Mouse (Mus musculus): ENCODE results near the gene Cnr2. TPM values are rescaled to one million over a fixed set of nuclear protein-coding genes. Genes with fewer than 3 reads are reported as not detected.

The Cnr2 gene
- polyA plus RNA-seq, 1 experiment = not detected

- Histone ChIP-seq H3K79me2 (ENCODE audit: control insufficient read depth, insufficient read depth) (no peaks in the 10 kb centered on the region), H3K4me3 (ENCODE audit: insufficient read depth, poor library complexity, severe bottlenecking) (no peak overlapping the region), H3K36me3 (ENCODE audit: control insufficient read depth, insufficient read depth) (no peaks in the 10 kb centered on the region), H3K79me3 (ENCODE audit: low read depth) (no peaks in the 10 kb centered on the region), H3K27me3 (ENCODE audit: control insufficient read depth, insufficient read depth, insufficient read length) (peaks cover 11% of the 10 kb centered on the region), H3ac (ENCODE audit: control insufficient read depth, insufficient read length, low read depth) (no peak overlapping the region)
- TF ChIP-seq MYOD1 (IDR thresholded peaks at IDR 0.05; ENCODE audit: control insufficient read depth, insufficient read length, low read depth) (no peak), MYOG (IDR thresholded peaks at IDR 0.05; ENCODE audit: control insufficient read depth, extremely low read depth, insufficient read length) (no peak), USF1 (IDR thresholded peaks at IDR 0.05; ENCODE audit: low read depth) (no peak), CTCF (IDR thresholded peaks at IDR 0.05; ENCODE audit: control insufficient read depth, insufficient read depth, insufficient read length) (no peak), CEBPB (IDR thresholded peaks at IDR 0.05; ENCODE audit: low read depth) (no peak), FOSL1 (IDR thresholded peaks at IDR 0.05; ENCODE audit: insufficient read depth, low read length, poor library complexity, severe bottlenecking) (no peak), MAX (IDR thresholded peaks at IDR 0.05) (no peak)
Measured at GRCm38 (mm10) chr4:135899050-135899448, 3.9 kb downstream of the Cnr2 start.

GRCm38 (mm10) chr4:135900008-135900407 lies 4.8 kb downstream of the Cnr2 start:
- Histone ChIP-seq H3K79me2 (ENCODE audit: control insufficient read depth, insufficient read depth) (no peaks in the 10 kb centered on the region), H3K79me3 (ENCODE audit: low read depth) (no peaks in the 10 kb centered on the region), H3ac (ENCODE audit: control insufficient read depth, insufficient read length, low read depth) (no peak overlapping the region), H3K4me3 (ENCODE audit: insufficient read depth, poor library complexity, severe bottlenecking) (no peak overlapping the region), H3K27me3 (ENCODE audit: control insufficient read depth, insufficient read depth, insufficient read length) (peaks cover 16% of the 10 kb centered on the region), H3K36me3 (ENCODE audit: control insufficient read depth, insufficient read depth) (no peaks in the 10 kb centered on the region)
- TF ChIP-seq MAX (IDR thresholded peaks at IDR 0.05) (no peak), MYOD1 (IDR thresholded peaks at IDR 0.05; ENCODE audit: control insufficient read depth, insufficient read length, low read depth) (no peak), CEBPB (IDR thresholded peaks at IDR 0.05; ENCODE audit: low read depth) (no peak), USF1 (IDR thresholded peaks at IDR 0.05; ENCODE audit: low read depth) (no peak), CTCF (IDR thresholded peaks at IDR 0.05; ENCODE audit: control insufficient read depth, insufficient read depth, insufficient read length) (no peak), FOSL1 (IDR thresholded peaks at IDR 0.05; ENCODE audit: insufficient read depth, low read length, poor library complexity, severe bottlenecking) (no peak), MYOG (IDR thresholded peaks at IDR 0.05; ENCODE audit: control insufficient read depth, extremely low read depth, insufficient read length) (no peak)

- H3K79me3 ChIP-seq (ENCODE audit: low read depth) = no peaks in the 10 kb centered on the region
- TF ChIP-seq CTCF (IDR thresholded peaks at IDR 0.05; ENCODE audit: control insufficient read depth, insufficient read depth, insufficient read length) (no peak), CEBPB (IDR thresholded peaks at IDR 0.05; ENCODE audit: low read depth) (no peak), USF1 (IDR thresholded peaks at IDR 0.05; ENCODE audit: low read depth) (no peak), MYOG (IDR thresholded peaks at IDR 0.05; ENCODE audit: control insufficient read depth, extremely low read depth, insufficient read length) (no peak), MYOD1 (IDR thresholded peaks at IDR 0.05; ENCODE audit: control insufficient read depth, insufficient read length, low read depth) (no peak), FOSL1 (IDR thresholded peaks at IDR 0.05; ENCODE audit: insufficient read depth, low read length, poor library complexity, severe bottlenecking) (no peak), MAX (IDR thresholded peaks at IDR 0.05) (no peak)
- no peaks in the 10 kb centered on the region for H3K79me2 ChIP-seq (ENCODE audit: control insufficient read depth, insufficient read depth)
- H3K36me3 ChIP-seq (ENCODE audit: control insufficient read depth, insufficient read depth) = no peaks in the 10 kb centered on the region
- no peak overlapping the region for H3K4me3 ChIP-seq (ENCODE audit: insufficient read depth, poor library complexity, severe bottlenecking)
- peaks cover 20% of the 10 kb centered on the region for H3K27me3 ChIP-seq (ENCODE audit: control insufficient read depth, insufficient read depth, insufficient read length)
- no peak overlapping the region for H3ac ChIP-seq (ENCODE audit: control insufficient read depth, insufficient read length, low read depth)
Measured at GRCm38 (mm10) chr4:135902606-135903242, 7.5 kb downstream of the Cnr2 start.

- Histone ChIP-seq H3K79me2 (ENCODE audit: control insufficient read depth, insufficient read depth) (no peaks in the 10 kb centered on the region), H3K27me3 (ENCODE audit: control insufficient read depth, insufficient read depth, insufficient read length) (peaks cover 20% of the 10 kb centered on the region), H3K36me3 (ENCODE audit: control insufficient read depth, insufficient read depth) (no peaks in the 10 kb centered on the region), H3K4me3 (ENCODE audit: insufficient read depth, poor library complexity, severe bottlenecking) (no peak overlapping the region), H3ac (ENCODE audit: control insufficient read depth, insufficient read length, low read depth) (no peak overlapping the region), H3K79me3 (ENCODE audit: low read depth) (no peaks in the 10 kb centered on the region)
- no peak for TF ChIP-seq MYOD1 (IDR thresholded peaks at IDR 0.05; ENCODE audit: control insufficient read depth, insufficient read length, low read depth)
- no peak for TF ChIP-seq CEBPB (IDR thresholded peaks at IDR 0.05; ENCODE audit: low read depth)
Measured at GRCm38 (mm10) chr4:135904810-135905209, 9.6 kb downstream of the Cnr2 start.

- Histone ChIP-seq H3ac (ENCODE audit: control insufficient read depth, insufficient read length, low read depth) (no peak overlapping the region), H3K36me3 (ENCODE audit: control insufficient read depth, insufficient read depth) (no peaks in the 10 kb centered on the region), H3K79me3 (ENCODE audit: low read depth) (no peaks in the 10 kb centered on the region), H3K79me2 (ENCODE audit: control insufficient read depth, insufficient read depth) (no peaks in the 10 kb centered on the region), H3K4me3 (ENCODE audit: insufficient read depth, poor library complexity, severe bottlenecking) (no peak overlapping the region), H3K27me3 (ENCODE audit: control insufficient read depth, insufficient read depth, insufficient read length) (peaks cover 26% of the 10 kb centered on the region)
- no peak for TF ChIP-seq FOSL1 (IDR thresholded peaks at IDR 0.05; ENCODE audit: insufficient read depth, low read length, poor library complexity, severe bottlenecking)
- no peak for TF ChIP-seq MYOG (IDR thresholded peaks at IDR 0.05; ENCODE audit: control insufficient read depth, extremely low read depth, insufficient read length)
- no peak for TF ChIP-seq CEBPB (IDR thresholded peaks at IDR 0.05; ENCODE audit: low read depth)
- no peak for TF ChIP-seq CTCF (IDR thresholded peaks at IDR 0.05; ENCODE audit: control insufficient read depth, insufficient read depth, insufficient read length)
- TF ChIP-seq USF1 (IDR thresholded peaks at IDR 0.05; ENCODE audit: low read depth) = no peak
- TF ChIP-seq MAX (IDR thresholded peaks at IDR 0.05) = no peak
- no peak for TF ChIP-seq MYOD1 (IDR thresholded peaks at IDR 0.05; ENCODE audit: control insufficient read depth, insufficient read length, low read depth)
Measured at GRCm38 (mm10) chr4:135906633-135907032, 11.4 kb downstream of the Cnr2 start.

Measured in C2C12 (cell line).